Mouse (Mus musculus): ENCODE data around the gene Alkal2. TPM values are rescaled to one million over a fixed set of nuclear protein-coding genes. Genes with fewer than 3 reads are reported as not detected.

The Alkal2 gene
- total RNA-seq (2014; rRNA removed) (0.33 and 2.5 TPM in 2 replicates), polyA plus RNA-seq (2015; fragmentation: Nextera tagmentation; extraction: Ambion mirVana) (0.41 and 0.43 TPM in 2 replicates)

DNA sequence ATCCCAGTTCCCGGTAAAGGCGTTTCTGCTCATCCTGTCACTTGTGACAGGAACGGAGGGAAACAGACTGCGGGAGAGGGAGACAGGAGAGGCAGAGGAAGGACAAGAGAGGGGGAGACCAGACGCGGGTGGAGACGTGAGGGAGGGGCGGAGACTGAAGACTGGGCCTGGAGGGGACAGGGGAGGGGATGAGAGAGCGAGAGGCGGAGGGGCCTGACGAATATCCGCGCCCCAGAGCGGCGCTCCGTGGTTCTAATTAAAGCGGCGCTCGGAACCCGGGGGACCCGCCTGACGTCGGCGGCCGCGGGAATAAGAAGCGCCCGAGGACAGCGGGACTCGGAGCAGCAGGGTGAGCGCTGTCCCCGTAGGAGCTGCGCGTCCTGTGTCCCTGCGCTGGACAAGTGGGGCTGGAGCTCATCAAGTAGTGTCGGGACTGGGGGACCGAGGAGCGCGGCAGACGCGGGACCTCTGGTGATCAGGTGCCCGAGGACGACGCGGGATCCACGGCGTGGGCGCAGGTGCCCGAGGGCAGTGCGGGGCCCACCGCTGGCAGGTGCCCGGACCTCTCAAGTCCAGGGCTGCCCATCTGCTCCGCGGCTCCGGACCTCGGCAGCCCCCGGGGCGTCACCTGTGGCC is at the start of gene Alkal2:
Gene Alkal2, plus strand, starts transcription at position 337 of the 636 bp plus-strand sequence.
- peak; percentile 60 for ATAC-seq (ENCODE audit: low FRiP score)
- H3K9ac ChIP-seq (replicated peaks; ENCODE audit: low read length, poor library complexity, severe bottlenecking), result peak within 1 kb of the TSS; percentile 33; the same call in 1 of the 2 replicates
- no peak for TF ChIP-seq CTCF (IDR thresholded peaks at IDR 0.05)
- H3K4me3 ChIP-seq (ENCODE audit: low read depth, low read length), result peak within 1 kb of the TSS; percentile 57
- peaks cover 21% of the 10 kb centered on the region for H3K27me3 ChIP-seq (ENCODE audit: insufficient read depth, low read length)
- no peaks in the 10 kb centered on the region for H3K36me3 ChIP-seq (ENCODE audit: insufficient read depth, low read length)
- no peak for DNase-seq (ENCODE audit: low spot score)
- H3K4me1 ChIP-seq (ENCODE audit: insufficient read depth, low read length), result no peaks in the 10 kb centered on the region; the same call in 1 of the 2 replicates
- no peak within 1 kb of the TSS for H3K27ac ChIP-seq (ENCODE audit: low read depth, low read length)
- WGBS, result under 1% methylated on average over 56 of the region's 58 CpGs
- H3K4me2 ChIP-seq (ENCODE audit: low read depth, low read length, poor library complexity, severe bottlenecking), result peak within 1 kb of the TSS; percentile 100
- no peaks in the 10 kb centered on the region for H3K9me3 ChIP-seq (ENCODE audit: low read length)

DNA sequence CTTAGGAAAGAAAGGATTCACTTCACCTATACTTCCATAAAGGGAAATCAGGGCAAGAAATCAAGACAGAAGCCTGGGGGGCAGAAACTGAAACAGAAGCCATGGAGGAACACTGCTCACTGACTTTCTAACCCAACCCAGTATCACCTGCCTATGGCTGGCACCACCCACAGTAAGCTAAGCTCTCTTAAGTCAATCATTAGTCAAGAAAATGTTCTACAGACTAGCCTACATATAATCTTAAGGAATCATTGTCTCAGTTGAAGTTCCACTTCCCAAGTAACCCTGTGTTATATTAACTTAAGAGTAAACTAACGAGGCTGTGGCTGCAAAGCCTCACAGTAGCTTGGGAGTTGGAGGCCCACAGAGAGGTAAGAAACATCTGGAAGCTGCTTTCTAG is 35.6 kb upstream of the Alkal2 start:
- no peak overlapping the region for H3K27ac ChIP-seq (ENCODE audit: low read depth, low read length)
- no peak overlapping the region for H3K4me2 ChIP-seq (ENCODE audit: low read depth, low read length, poor library complexity, severe bottlenecking)
- 79% methylated on average over 1 of the region's 1 CpGs for WGBS
- ATAC-seq (ENCODE audit: low FRiP score), result no peak
- no peak overlapping the region for H3K4me3 ChIP-seq (ENCODE audit: low read depth, low read length)
- no peaks in the 10 kb centered on the region for H3K36me3 ChIP-seq (ENCODE audit: insufficient read depth, low read length)
- H3K27me3 ChIP-seq (ENCODE audit: insufficient read depth, low read length), result no peaks in the 10 kb centered on the region
- no peak for TF ChIP-seq CTCF (IDR thresholded peaks at IDR 0.05)
- no peaks in the 10 kb centered on the region for H3K9me3 ChIP-seq (ENCODE audit: low read length)
- no peak for DNase-seq (ENCODE audit: low spot score)
- H3K4me1 ChIP-seq (ENCODE audit: insufficient read depth, low read length), result no peaks in the 10 kb centered on the region
- H3K9ac ChIP-seq (replicated peaks; ENCODE audit: low read length, poor library complexity, severe bottlenecking), result no peak overlapping the region

DNA sequence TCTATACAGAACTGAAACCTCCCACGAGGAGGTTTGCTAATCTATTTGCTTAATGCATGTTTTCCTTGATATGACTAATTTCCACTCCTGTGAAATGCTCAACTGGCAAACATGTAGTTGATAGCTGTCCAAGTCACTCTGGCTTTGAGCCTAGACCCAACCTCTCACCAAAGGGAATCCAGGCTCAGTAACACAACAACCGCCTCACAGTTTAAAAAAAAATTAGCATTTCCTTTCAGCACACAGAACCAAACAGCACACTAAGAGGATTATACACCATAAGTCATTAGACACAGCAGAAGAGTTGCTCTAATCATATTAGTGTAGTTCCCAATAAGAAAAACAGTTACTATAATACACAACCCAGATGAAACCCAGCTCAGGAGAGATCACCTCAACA is 33.2 kb upstream of the Alkal2 start:
- Histone ChIP-seq H3K27me3 (ENCODE audit: insufficient read depth, low read length) (no peaks in the 10 kb centered on the region), H3K9me3 (ENCODE audit: low read length) (no peaks in the 10 kb centered on the region), H3K27ac (ENCODE audit: low read depth, low read length) (no peak overlapping the region), H3K4me1 (ENCODE audit: insufficient read depth, low read length) (no peaks in the 10 kb centered on the region), H3K4me3 (ENCODE audit: low read depth, low read length) (no peak overlapping the region), H3K4me2 (ENCODE audit: low read depth, low read length, poor library complexity, severe bottlenecking) (no peak overlapping the region), H3K9ac (replicated peaks; ENCODE audit: low read length, poor library complexity, severe bottlenecking) (no peak overlapping the region), H3K36me3 (ENCODE audit: insufficient read depth, low read length) (no peaks in the 10 kb centered on the region)
- no peak for ATAC-seq (ENCODE audit: low FRiP score)
- no peak for TF ChIP-seq CTCF (IDR thresholded peaks at IDR 0.05)
- peak; percentile 73 for DNase-seq (ENCODE audit: low spot score)
- WGBS, result 15% methylated on average over 2 of the region's 2 CpGs

DNA sequence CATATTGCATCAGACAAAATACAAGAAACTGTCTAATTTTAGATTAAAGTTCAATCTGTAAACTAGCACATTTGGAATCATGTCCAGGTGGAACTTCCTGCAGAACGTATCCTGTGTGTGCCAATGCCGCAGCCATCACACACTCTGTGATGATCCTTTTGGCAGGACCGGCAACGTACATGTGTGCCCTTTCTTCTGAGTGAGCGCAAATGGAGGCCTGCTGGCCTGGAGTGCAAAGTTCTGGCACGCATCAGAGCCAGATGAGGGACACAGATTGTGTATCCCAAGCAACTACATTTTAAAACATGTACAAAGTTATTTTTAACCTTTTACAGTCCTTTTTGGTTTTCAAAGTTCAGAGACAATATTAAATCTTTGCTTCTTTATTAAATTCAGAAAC is 32.3 kb upstream of the Alkal2 start:
- Histone ChIP-seq H3K36me3 (ENCODE audit: insufficient read depth, low read length) (no peaks in the 10 kb centered on the region), H3K4me2 (ENCODE audit: low read depth, low read length, poor library complexity, severe bottlenecking) (no peak overlapping the region), H3K4me3 (ENCODE audit: low read depth, low read length) (no peak overlapping the region), H3K27ac (ENCODE audit: low read depth, low read length) (no peak overlapping the region), H3K9ac (replicated peaks; ENCODE audit: low read length, poor library complexity, severe bottlenecking) (no peak overlapping the region), H3K27me3 (ENCODE audit: insufficient read depth, low read length) (no peaks in the 10 kb centered on the region), H3K9me3 (ENCODE audit: low read length) (no peaks in the 10 kb centered on the region), H3K4me1 (ENCODE audit: insufficient read depth, low read length) (no peaks in the 10 kb centered on the region)
- WGBS, result 73% methylated on average over 6 of the region's 6 CpGs
- DNase-seq (ENCODE audit: low spot score) (peak; percentile 39), ATAC-seq (ENCODE audit: low FRiP score) (no peak)
- TF ChIP-seq CTCF (IDR thresholded peaks at IDR 0.05), result no peak

DNA sequence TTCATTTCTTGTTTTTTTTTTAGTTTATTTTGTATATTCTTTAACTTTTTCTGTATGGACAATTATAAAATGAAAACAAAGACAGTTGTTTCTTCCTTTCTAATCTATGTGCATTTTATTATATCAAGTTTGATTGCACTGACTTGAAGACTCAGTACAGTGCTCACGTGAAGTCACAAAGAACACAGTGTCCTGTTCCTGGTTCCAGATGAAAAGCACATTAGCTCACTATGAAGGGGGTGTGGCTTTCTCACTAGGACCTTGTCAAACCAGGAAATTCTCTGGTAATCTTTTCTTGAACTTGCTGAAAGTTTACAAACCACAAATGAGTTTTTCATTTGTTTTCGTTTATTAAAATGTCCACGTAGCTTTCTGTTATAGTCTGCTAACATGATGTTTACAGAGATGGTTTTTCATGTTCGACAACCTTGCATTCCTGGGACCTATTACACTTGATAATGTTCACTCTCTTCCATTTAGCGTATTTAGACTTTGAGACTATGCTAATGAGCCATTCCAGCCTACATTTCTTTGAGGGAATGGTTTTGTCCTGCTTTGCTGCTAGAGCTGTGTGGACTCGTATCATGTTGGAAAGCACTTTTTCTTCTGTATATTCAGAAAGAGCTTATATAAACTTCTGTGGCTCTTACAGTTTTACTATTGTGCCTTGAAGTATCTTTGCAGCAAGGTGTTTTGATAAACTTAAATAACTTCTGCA is 28.5 kb upstream of the Alkal2 start:
- Histone ChIP-seq H3K27ac (ENCODE audit: low read depth, low read length) (no peak overlapping the region), H3K9ac (replicated peaks; ENCODE audit: low read length, poor library complexity, severe bottlenecking) (no peak overlapping the region), H3K4me3 (ENCODE audit: low read depth, low read length) (no peak overlapping the region), H3K9me3 (ENCODE audit: low read length) (no peaks in the 10 kb centered on the region), H3K36me3 (ENCODE audit: insufficient read depth, low read length) (no peaks in the 10 kb centered on the region), H3K4me1 (ENCODE audit: insufficient read depth, low read length) (no peaks in the 10 kb centered on the region), H3K4me2 (ENCODE audit: low read depth, low read length, poor library complexity, severe bottlenecking) (no peak overlapping the region), H3K27me3 (ENCODE audit: insufficient read depth, low read length) (no peaks in the 10 kb centered on the region)
- WGBS, result 74% methylated on average over 6 of the region's 6 CpGs
- TF ChIP-seq CTCF (IDR thresholded peaks at IDR 0.05), result no peak
- no peak for ATAC-seq (ENCODE audit: low FRiP score)
- no peak for DNase-seq (ENCODE audit: low spot score)

DNA sequence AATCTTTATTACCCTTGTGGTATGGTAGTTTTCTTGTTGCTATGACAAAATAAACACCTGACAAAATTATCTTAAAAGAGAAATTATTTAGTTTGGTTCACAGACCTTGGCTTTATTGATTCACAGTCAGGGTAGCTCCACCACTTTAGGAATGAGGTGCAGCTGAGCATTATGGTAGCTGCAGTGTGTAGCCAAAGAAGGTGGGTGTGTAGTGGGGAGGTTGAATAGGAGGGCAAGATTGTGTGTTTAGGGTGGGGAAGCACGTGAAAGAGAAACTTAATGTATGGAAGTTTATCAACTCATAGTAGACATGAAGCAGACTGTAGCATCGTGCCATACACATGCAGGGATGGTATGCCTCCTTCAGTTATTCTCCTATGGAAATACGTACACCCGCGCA is 27.9 kb upstream of the Alkal2 start:
- no peak overlapping the region for H3K4me3 ChIP-seq (ENCODE audit: low read depth, low read length)
- no peaks in the 10 kb centered on the region for H3K36me3 ChIP-seq (ENCODE audit: insufficient read depth, low read length)
- H3K27ac ChIP-seq (ENCODE audit: low read depth, low read length), result no peak overlapping the region
- H3K4me2 ChIP-seq (ENCODE audit: low read depth, low read length, poor library complexity, severe bottlenecking), result no peak overlapping the region
- H3K9ac ChIP-seq (replicated peaks; ENCODE audit: low read length, poor library complexity, severe bottlenecking), result no peak overlapping the region
- ATAC-seq (ENCODE audit: low FRiP score), result no peak
- whole genome bisulfite sequencing, result 85% methylated on average over 5 of the region's 5 CpGs
- no peak for TF ChIP-seq CTCF (IDR thresholded peaks at IDR 0.05)
- no peaks in the 10 kb centered on the region for H3K9me3 ChIP-seq (ENCODE audit: low read length)
- no peak for DNase-seq (ENCODE audit: low spot score)
- no peaks in the 10 kb centered on the region for H3K27me3 ChIP-seq (ENCODE audit: insufficient read depth, low read length)
- no peaks in the 10 kb centered on the region for H3K4me1 ChIP-seq (ENCODE audit: insufficient read depth, low read length)

Measured in midbrain, postnatal 0 days (tissue).